Mouse (Mus musculus) brain, embryonic 18.5 days (tissue): ENCODE results near the gene Adamts6.

Experiments used
- DNase-seq: peaks from one replicate; pipeline ENCODE4 v3.0.0-alpha.2; 2012; ENCODE audit warnings: low read depth, low spot score

Gene Adamts6

DNA sequence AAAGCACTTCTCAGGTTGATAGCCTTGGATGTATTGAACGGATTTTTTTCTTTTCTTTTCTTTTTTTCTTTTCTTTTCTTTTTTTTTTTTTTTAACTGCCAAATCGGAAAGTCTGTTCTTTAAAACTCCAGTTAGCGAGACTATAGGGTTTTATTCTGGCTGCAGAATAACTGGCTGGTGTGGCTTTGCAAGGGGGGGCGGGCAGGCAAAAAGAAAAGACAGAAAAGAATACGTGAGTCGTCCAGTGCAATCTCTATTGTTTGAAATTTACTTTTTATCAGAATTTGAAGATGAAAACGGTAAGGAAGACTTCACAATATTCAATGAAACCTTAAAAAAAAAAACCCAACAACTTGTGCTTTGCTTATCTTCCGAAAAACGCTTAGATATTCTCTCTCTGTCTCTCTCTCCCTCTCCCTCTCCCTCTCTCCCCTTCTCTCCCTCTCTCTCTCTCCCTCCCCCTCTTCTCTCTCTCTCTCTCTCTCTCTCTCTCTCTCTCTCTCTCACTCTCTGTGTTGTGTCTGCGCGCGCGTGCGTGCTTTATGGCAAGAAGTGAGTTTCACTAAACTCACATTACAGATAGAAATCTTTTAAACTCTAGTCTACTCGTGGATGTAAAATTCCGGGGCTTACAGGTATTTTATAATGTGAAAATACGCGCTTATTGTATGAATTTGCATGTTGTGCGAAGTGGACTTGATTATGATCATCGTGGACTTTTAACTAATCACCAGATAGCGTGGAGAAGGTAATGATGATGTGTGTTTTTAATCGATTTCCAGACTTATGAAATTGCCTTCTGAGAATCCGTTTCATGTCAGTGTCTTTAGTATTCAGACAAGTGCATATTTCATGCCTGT is at the start of gene Adamts6:
TSS of gene Adamts6 (plus strand) at position 470 of the 860 bp plus-strand sequence.
- no peak for DNase-seq

DNA sequence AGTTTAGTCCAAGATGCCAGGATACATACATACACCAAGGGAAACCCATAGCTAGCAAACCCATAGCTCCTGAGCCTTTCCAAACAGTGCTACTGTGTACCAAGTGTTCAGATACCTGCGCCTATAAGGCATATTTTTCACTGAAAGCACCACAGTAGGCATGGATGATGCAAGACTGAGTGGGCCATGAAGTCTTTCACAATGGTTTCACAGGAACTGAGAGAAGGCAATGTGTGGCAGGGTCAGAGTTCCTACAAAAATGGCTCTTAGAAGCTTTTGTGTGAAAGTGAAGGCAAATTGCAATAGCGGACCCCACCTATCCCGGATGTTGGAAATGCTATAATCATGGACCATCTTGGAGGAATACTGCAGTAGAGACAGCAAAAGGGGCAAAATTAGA is 28.6 kb upstream of the Adamts6 start:
- DNase-seq, result no peak

DNA sequence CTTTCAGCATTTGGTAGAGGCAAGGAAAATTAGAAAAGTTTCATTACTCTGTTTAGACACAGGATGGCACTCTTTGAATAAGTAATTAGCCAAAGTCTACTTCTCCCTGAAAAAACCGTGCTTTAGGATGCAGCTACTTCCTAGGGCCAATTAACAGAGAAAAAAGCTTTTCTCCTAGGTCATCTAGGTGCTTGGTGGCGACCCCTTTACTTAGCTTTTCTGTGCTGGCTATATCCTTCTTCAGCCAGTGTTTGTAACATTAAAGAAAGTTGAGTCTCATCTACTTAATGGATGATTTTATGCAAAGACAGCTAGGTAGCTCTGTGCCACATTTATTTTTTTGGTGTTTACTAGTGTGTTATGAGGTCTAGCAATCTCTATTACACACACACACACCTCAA is 2.6 kb upstream of the Adamts6 start:
- DNase-seq, result no peak

DNA sequence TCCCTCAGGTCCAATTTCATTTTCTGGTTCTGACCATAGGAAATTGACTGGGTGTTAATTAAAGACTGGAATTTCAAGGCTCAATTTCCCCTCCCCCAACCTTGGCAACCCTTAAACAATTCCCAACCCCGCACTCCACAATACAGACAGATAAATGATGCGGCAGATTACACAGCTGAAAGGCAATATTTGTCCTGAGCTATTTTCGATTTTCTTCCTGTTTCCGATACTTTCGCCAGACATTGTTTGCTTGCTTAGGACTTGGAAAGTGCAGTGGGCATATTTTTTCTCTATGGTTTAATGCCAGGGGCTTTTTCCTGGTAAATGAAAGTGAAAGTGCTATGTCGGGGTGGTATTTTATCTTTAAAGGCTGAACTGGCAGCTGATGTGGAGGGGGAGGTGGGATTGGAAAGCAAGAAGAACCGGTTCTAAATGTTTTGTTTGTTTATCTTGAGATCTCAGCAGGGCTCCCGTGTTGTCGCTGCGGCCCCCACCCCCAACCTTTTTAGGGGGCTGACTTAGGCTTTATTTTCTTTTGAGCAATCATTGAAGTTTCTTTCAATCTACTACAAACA is 1.8 kb upstream of the Adamts6 start:
- no peak for DNase-seq

DNA sequence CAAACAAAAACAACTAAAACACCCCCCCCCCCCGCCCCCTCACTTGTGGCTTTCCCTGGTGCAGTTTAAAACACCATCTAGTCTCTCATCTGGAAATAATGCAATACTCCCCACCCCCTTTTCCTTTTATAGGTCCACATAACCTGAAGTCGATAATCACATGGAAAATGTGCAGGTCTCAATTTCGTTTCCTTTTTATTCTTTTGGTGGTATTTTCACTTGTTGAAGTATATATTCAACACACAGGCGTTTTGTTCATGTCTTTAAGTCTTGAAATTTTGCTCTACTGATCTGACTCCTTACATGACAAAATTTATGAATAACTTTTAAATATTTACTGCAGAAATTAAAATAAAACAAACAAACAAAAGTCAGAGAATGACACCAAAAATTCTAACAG is 1.3 kb upstream of the Adamts6 start:
- no peak for DNase-seq

DNA sequence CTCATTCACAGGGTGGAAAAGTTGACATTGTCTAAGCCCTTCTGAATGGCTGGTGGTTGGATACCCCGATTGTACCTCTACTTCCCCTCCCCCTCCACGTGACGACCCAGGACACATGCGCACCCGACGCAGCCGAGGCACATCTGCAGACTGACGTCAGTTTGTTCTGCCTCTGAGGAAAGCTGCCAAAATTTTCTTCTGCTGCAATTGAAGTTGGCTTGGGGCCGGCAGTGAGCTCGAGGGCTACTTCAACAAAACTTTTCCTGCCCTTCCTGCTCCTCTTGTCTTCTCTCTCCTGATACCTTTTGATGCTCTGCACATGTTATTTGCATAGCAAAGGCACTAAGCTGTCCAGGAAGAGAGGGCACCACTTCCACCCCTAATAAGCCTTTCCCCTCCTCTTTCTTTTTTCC is 732 bp upstream of the Adamts6 start:
- DNase-seq, result peak; percentile 77

DNA sequence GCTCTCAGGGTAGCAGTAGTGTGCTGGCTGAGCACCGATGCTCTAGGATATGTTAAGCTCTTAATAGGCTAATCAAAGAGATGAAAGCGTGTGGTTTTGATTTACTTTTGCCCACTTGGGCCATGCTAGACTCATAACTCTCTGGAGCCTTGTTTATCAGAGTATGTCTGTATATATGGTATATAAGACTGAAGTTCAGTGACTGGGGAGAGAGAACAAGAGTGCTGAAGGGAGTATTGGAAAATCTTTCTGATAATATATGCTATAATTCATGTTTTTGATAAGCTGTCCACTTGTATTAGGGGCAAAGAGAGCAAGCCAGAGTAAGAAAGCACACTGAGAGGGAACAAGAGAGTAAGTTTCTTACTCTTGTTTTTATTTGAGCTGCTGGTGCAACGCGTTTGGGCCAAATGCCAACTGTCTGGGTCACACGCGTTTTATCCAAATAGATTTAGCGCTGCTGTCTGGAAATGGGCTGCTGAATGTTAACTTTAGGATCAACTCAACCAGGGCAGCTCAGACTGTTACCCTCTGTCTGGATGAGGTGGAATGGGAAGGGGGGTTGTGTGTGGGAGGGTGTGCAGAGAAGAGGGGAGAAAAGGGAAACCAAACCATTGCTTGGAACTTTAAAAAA is 708 bp downstream of the Adamts6 start:
- no peak for DNase-seq

DNA sequence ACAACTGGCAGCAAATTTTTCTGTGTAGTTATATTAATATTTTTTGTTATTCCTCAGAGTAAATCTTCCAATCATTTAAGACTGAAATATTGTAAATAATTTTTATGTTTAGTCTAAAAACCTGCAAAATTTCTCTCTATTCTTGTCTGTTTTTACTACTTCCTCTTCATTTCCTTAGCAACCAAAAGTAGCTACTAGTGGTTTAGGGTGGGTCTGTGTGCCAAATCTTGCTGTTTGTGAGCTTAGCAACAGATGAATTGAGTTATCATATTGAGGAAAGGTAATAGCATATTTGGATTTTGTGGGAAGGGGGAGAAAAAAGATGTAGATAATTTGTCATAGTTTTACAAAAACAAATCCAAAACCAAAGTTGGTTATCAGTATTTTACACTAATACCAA is 1.5 kb downstream of the Adamts6 start:
- no peak for DNase-seq

DNA sequence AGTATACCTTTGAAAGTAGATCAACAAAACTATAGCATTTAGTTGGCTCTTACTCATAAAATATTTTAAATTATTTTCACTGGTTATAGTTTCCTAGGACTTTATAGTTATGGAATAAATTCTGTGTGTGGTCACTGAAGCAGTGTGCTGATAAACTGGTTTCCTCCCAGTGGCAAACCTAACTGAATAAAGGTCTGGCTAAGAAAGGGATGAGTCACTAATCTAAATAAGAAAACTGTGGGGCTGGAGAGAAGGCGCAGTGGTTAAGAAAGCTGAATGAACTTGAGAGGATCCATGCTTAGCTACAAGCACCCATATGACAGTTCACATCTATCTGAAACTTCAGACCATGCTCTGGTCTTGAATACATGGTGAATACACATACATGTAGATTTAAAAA is 7.8 kb downstream of the Adamts6 start:
- DNase-seq, result no peak

DNA sequence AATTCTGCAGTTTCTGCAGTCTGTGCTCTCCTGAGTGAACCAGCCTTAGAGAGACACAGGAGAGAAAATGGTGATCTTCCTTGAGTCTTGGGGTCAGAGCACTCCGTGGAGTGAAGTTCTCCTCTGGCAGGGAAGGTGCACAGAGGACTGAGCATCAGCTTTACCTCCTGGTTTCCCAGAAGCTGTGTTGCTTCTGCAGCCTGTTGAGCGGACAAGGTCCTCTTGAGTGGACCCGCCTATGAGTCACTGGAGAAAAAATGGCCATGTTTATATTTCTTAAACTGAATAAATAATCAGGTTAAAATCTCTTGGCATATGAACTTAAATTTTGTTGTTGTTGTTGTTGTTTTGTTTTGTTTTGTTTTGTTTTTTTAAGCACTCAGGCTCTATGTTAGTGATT is 41.7 kb downstream of the Adamts6 start:
- no peak for DNase-seq

DNA sequence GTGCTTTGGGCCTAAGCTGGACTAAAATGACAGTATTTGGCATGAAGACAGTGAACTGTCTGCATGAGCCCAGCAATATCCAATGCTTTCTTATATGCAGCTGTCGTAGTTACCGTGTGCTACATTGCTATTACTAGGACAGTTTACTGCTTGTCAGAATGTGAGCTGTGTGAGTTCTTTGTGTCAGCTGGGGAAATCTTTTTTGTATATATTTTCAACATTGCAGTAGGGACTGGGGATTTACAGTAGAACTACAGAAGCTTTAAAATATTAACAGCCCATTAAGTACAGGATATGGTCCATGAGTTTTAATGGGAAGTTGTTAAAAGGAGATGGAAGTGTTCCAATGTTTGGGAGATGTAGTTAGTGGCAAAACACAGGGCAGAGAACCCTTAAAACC is 42.1 kb downstream of the Adamts6 start:
- DNase-seq, result no peak

DNA sequence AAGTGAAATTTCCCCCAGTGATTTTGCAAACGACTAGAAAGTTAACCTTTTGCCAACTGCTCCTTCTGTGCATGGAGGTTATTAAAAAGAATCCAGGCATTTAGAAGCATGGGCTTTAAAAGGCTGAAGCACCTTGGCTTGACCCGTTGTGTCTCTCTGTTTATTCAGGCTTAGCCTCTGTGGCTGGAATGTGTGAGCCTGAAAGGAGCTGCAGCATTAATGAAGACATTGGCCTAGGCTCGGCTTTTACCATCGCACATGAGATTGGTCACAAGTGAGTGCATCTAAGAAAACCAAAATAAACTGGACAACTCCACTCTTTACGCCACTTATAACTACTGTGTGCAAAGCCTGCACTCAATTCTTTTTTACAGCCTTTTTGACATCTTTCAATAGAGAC is 65.0 kb downstream of the Adamts6 start:
- DNase-seq, result no peak

DNA sequence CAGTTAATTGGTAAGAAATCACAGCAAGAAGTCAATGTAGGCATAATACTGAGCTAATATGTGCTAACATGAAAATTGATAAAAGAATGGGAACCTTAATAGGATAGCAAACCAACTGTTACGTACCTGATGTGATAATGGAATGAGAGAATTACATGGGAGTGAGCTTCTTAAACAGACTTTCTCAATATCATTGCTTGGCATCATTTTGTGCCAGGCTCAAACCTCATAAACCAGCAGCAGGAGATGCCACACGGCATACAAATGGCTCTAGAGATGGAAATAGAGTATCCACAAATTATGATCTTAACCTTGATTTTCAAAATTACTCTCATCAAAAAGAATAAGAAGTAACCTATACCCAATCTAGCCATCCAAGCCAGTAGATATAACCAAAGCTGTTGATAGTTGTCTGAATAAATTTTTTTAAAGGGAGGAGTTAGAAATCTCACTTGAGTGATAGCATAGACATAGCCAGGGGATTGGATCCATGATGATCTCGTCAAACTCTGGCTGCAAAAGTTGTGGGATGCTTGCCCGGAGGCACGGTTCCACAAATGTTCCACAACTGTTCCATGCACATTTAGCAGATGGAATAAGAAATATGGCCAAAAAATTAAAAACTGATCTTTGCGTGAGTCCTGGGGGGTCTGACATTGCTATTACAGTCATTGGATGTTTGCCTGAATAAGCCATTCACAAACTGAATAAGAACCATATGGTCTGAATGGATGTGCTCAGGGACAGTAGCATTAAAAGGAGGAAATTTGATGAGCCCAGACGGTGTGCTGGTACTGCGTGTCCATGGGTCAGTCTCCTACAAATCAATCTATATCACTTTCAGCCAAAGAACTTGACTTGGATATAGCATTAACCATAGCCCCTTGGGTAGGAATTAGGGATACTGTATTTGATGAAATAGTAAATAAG is 106.1 kb downstream of the Adamts6 start:
- peak; percentile 36 for DNase-seq

DNA sequence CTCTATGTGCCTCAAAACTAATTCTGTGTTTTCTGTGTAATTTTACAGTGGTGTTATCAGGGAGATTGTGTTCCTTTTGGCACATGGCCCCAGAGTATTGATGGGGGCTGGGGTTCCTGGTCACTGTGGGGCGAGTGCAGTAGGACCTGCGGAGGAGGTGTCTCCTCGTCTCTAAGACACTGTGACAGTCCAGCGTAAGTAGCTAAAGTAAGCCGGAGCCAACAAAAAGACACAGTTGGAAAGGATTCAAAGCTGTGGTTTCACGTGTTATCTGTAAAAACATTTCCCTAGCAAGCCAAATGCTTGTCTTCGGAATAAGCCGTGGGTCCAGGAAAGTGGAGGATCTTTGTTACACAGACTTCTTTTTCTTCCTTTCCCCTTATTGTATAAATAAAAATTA is 110.2 kb downstream of the Adamts6 start:
- no peak for DNase-seq

DNA sequence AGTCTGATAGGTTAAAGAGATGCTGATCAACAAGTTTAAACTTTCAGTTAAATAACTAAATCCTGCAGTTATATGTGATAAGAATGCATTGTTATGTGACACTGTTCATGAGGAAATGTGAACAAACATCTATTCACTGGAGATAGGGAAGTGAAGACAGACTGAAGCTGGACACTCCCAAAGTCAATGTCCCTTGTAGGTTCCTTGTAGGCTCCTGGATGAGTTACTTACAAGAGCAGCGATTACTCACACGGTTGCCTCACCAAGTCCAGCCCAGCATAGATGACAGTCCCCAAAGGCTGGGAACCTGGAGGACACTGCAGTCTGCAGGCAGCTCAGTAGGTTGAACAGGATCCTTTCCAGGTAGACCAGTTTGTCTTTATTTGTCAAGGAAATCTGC is 145.1 kb downstream of the Adamts6 start:
- no peak for DNase-seq

DNA sequence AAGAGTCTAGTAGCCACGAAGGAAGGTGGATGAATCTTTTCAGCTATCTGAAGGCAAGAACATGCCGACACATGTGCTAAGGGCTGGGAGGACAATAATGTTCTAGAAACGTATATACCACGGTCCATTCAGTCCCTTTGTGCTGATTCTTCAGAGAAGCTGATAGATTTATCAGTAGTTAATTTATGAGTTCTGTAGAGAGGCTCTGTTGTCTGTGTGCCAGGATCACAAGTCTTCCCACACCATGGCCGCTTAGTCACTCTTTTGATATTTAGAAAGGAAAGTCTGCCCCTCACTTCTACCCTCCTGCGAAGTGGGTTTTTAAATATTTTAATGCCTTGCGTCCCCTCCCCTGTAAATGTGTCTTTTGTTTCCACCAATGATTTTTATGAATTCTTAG is 154.9 kb downstream of the Adamts6 start:
- no peak for DNase-seq

DNA sequence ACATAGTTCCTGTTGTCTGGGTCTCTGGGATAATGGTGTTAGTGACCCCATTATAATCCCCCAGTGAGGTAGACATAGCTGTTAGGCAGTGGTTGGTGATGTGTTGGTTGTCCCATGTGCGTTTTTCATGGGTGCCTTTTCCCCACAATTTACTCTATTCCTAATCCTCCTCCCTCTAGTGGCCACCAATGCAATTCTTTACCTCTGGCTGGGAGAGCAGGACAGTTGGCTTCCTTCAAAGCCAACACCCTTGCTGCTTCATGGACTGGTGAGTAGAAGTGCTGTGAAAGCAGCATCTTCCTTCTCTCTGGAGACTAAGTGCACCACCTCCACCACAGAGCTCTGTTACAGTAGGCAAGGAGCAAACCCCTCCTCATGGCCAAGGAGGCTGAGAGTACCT is 157.8 kb downstream of the Adamts6 start:
- no peak for DNase-seq

DNA sequence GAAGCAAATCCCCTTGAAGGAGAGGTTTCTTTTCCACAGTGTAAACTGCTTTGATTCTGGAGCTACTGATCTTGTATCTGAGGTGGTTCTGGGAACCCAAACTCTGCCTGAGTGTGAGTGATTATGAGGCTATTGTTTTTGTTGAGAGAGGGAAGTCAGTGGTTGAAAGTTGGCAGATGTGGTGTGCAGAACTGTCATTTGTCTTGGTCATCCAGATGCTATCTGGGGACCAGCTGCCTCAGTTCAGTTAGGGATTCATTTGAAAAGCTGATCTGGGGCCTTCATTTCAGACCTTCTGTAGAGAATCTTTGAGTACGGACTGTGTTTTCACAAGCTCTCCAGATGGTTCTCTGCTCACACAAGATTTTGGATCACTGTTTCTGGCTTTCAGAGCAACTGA is 159.3 kb downstream of the Adamts6 start:
- no peak for DNase-seq

DNA sequence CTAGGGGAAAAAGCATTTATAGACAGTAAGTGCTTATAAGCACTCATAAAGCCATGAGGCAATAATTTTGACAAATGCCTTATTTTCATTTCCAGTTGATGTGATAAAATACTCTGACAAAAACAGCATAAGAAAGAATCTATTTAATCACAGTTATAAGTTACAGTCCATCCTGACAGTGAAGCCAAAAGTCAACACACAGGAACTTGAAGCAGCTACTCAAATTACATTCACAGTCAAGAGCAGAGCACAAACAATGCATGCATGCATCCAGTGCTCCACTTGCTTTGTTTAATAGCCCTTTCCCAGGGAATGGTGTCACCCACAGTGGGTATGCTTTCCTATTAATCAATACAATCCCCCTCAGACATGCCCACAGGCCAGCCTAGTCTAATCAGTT is 159.8 kb downstream of the Adamts6 start:
- DNase-seq, result no peak

DNA sequence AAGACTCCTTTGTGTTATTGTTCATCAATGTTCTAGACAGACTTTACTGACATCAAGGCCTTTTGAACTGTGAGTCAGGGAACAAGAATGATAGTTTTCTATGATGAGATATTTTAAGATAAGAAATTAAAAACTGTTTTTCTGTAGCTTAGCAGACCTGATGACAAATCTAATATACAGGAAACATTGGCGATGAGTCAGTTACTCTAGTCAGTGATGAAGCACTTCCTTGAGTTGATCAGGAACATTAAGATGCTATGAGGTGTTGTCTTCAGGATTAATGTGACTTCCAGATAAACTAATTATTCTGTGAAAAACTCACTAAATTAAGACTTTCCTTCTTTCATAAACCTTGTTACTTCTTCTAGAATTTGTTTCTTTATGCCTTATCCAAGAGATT is 160.7 kb downstream of the Adamts6 start:
- no peak for DNase-seq

DNA sequence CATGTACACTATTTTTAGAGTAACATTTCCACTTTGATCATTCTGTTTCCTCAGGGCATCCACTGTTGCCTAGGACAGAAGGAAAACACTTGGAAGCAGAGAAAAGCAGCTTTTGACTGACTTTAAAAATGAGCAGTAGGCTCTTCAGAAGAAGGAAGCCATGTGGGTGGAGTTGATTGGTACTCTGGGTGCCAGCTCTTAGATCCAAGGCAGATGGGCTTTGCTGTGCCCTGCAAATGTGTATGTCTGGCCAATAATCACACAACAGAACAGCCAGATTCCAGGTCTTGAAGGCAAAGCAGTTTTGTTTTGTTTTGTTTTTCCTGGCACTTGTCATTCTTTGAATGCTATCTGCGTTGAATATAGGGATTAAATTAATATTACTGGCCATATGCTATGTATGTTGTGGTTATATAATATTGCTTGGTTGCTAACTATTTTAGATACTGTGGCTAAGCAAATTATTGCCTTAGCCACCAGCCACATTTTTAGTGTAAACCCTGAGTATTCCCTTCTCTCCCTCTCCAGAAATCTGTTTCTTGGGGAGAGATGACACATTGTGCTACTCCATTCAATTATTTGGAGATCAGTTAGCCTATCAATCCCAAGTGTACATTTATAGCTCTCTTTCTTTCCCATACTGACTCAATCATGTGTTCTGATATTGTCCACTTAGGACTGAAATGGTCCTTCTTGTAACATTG is 165.8 kb downstream of the Adamts6 start:
- DNase-seq, result peak; percentile 34
